Mouse (Mus musculus) erythroid progenitor cell, adult 5-6 weeks (primary cell): ENCODE measurements around the gene Hist2h3c2. TPM values are rescaled to one million over a fixed set of nuclear protein-coding genes. Genes with fewer than 3 reads are reported as not detected.
"Not testable (repeated sequence)": the region's sequence is repeated elsewhere in the genome, so short reads cannot be mapped to it uniquely, and the experiment has no call there.

Source experiments
- ATAC-seq: replicated peaks from 2 replicates; pipeline ENCODE4 v1.8.0; 2016; ENCODE audit warnings: moderate number of reproducible peaks, mild to moderate bottlenecking, moderate TSS enrichment, inconsistent platforms; ENCODE audit not compliant: poor library complexity, low FRiP score, severe bottlenecking
- total RNA-seq, 2 experiments: library from RNA; stranded (forward) in 1 of 2; stranded (reverse) in 1 of 2; fragments of 150-400 nt in 1 of 2; fragments of 186-747, 209-891 nt in 1 of 2; gene quantifications; 2 replicates each; pipeline versions ENCODE4 v1.2.3 to v1.2.4; 2015 to 2017; ENCODE audit warnings: low replicate concordance in 2 of 2

Hist2h3c2 gene
- total RNA-seq, 2 experiments from 2014 or later, result 1,001 to 1,103 TPM

- no peak for ATAC-seq
These were observed 31.1 kb downstream of the Hist2h3c2 start for GRCm38 (mm10) chr3:96207819-96208218.

GRCm38 (mm10) chr3:96199731-96200130 is 39.2 kb downstream of the Hist2h3c2 start:
- no peak for ATAC-seq

GRCm38 (mm10) chr3:96198601-96199251 is 40.2 kb downstream of the Hist2h3c2 start:
- ATAC-seq, result not testable (repeated sequence)

- no peak for ATAC-seq
These were observed 40.7 kb downstream of the Hist2h3c2 start for GRCm38 (mm10) chr3:96198181-96198580.

- ATAC-seq, result peak; percentile 89
These were observed 41.7 kb downstream of the Hist2h3c2 start for GRCm38 (mm10) chr3:96197129-96197749.

GRCm38 (mm10) chr3:96196437-96197128 is 42.3 kb downstream of the Hist2h3c2 start:
- no peak for ATAC-seq

- ATAC-seq, result no peak
These were observed 43.2 kb downstream of the Hist2h3c2 start for GRCm38 (mm10) chr3:96195616-96196313.

GRCm38 (mm10) chr3:96194966-96195365 is 44.0 kb downstream of the Hist2h3c2 start:
- no peak for ATAC-seq

- ATAC-seq, result no peak
These were observed 46.0 kb downstream of the Hist2h3c2 start for GRCm38 (mm10) chr3:96192977-96193376.

Other genes with a start within 250 kb of the Hist2h3c2 start
- 12.6 and 13.4 TPM in 2 replicates for gene Plekho1, start 243.1 kb downstream of the Hist2h3c2 start, total RNA-seq (2015; ENCODE audit: low replicate concordance)
- 8.6 and 18.6 TPM in 2 replicates for gene Plekho1, start 243.1 kb downstream of the Hist2h3c2 start, total RNA-seq (2017; ENCODE audit: low replicate concordance)
- gene Vps45, start 180.7 kb downstream of the Hist2h3c2 start, total RNA-seq (2015; ENCODE audit: low replicate concordance), result 9.0 and 32.3 TPM in 2 replicates
- 8.2 and 34.4 TPM in 2 replicates for gene Vps45, start 180.7 kb downstream of the Hist2h3c2 start, total RNA-seq (2017; ENCODE audit: low replicate concordance)
- gene Otud7b, start 134.6 kb downstream of the Hist2h3c2 start, total RNA-seq (2015; ENCODE audit: low replicate concordance), result 4.6 and 9.4 TPM in 2 replicates
- 28.5 and 37.6 TPM in 2 replicates for gene Otud7b, start 134.6 kb downstream of the Hist2h3c2 start, total RNA-seq (2017; ENCODE audit: low replicate concordance)
- gene Mtmr11, start 77.1 kb downstream of the Hist2h3c2 start, total RNA-seq (2015; ENCODE audit: low replicate concordance), result not detected in 2 replicates
- gene Mtmr11, start 77.1 kb downstream of the Hist2h3c2 start, total RNA-seq (2017; ENCODE audit: low replicate concordance), result not detected in 2 replicates
- gene Sf3b4, start 66.8 kb downstream of the Hist2h3c2 start, total RNA-seq (2015; ENCODE audit: low replicate concordance), result 19.8 and 38.1 TPM in 2 replicates
- gene Sf3b4, start 66.8 kb downstream of the Hist2h3c2 start, total RNA-seq (2017; ENCODE audit: low replicate concordance), result 6.2 and 9.5 TPM in 2 replicates
- gene Sv2a, start 58.0 kb downstream of the Hist2h3c2 start, total RNA-seq (2015; ENCODE audit: low replicate concordance), result not detected in 2 replicates
- gene Sv2a, start 58.0 kb downstream of the Hist2h3c2 start, total RNA-seq (2017; ENCODE audit: low replicate concordance), result not detected in 2 replicates
- 10.8 and 11.3 TPM in 2 replicates for gene Bola1, start 19.4 kb downstream of the Hist2h3c2 start, total RNA-seq (2015; ENCODE audit: low replicate concordance)
- gene Bola1, start 19.4 kb downstream of the Hist2h3c2 start, total RNA-seq (2017; ENCODE audit: low replicate concordance), result 4.9 and 15.5 TPM in 2 replicates
- 6.8 and 8.4 TPM in 2 replicates for gene Hist2h2ab, start 19.3 kb downstream of the Hist2h3c2 start, total RNA-seq (2015; ENCODE audit: low replicate concordance)
- gene Hist2h2ab, start 19.3 kb downstream of the Hist2h3c2 start, total RNA-seq (2017; ENCODE audit: low replicate concordance), result 256 and 561 TPM in 2 replicates
- gene Hist2h2ac, start 18.2 kb downstream of the Hist2h3c2 start, total RNA-seq (2015; ENCODE audit: low replicate concordance), result 180 and 195 TPM in 2 replicates
- 7,308 and 8,144 TPM in 2 replicates for gene Hist2h2ac, start 18.2 kb downstream of the Hist2h3c2 start, total RNA-seq (2017; ENCODE audit: low replicate concordance)
- 46.5 and 50.7 TPM in 2 replicates for gene Hist2h2be, start 18.0 kb downstream of the Hist2h3c2 start, total RNA-seq (2015; ENCODE audit: low replicate concordance)
- 35.9 and 44.5 TPM in 2 replicates for gene Hist2h2be, start 18.0 kb downstream of the Hist2h3c2 start, total RNA-seq (2017; ENCODE audit: low replicate concordance)
- 454 and 530 TPM in 2 replicates for gene Hist2h2aa2, start 1.1 kb upstream of the Hist2h3c2 start, total RNA-seq (2015; ENCODE audit: low replicate concordance)
- gene Hist2h2aa2, start 1.1 kb upstream of the Hist2h3c2 start, total RNA-seq (2017; ENCODE audit: low replicate concordance), result 15,181 TPM in 1 of 2 replicates, not detected in the other
- not detected in 2 replicates for gene Hist2h2aa1, start 6.4 kb upstream of the Hist2h3c2 start, total RNA-seq (2015; ENCODE audit: low replicate concordance)
- 13,356 and 26,437 TPM in 2 replicates for gene Hist2h2aa1, start 6.4 kb upstream of the Hist2h3c2 start, total RNA-seq (2017; ENCODE audit: low replicate concordance)
- gene Hist2h3c1, start 7.6 kb upstream of the Hist2h3c2 start, total RNA-seq (2015; ENCODE audit: low replicate concordance), result 79.3 and 122 TPM in 2 replicates
- 53.9 and 62.7 TPM in 2 replicates for gene Hist2h3c1, start 7.6 kb upstream of the Hist2h3c2 start, total RNA-seq (2017; ENCODE audit: low replicate concordance)
- gene Hist2h4, start 24.2 kb upstream of the Hist2h3c2 start, total RNA-seq (2015; ENCODE audit: low replicate concordance), result 928 and 1,194 TPM in 2 replicates
- 316 and 543 TPM in 2 replicates for gene Hist2h4, start 24.2 kb upstream of the Hist2h3c2 start, total RNA-seq (2017; ENCODE audit: low replicate concordance)
- 2,922 and 3,470 TPM in 2 replicates for gene Hist2h3b, start 29.5 kb upstream of the Hist2h3c2 start, total RNA-seq (2015; ENCODE audit: low replicate concordance)
- gene Hist2h3b, start 29.5 kb upstream of the Hist2h3c2 start, total RNA-seq (2017; ENCODE audit: low replicate concordance), result 1,426 and 2,043 TPM in 2 replicates
- 4,676 and 5,120 TPM in 2 replicates for gene Hist2h2bb, start 30.6 kb upstream of the Hist2h3c2 start, total RNA-seq (2015; ENCODE audit: low replicate concordance)
- gene Hist2h2bb, start 30.6 kb upstream of the Hist2h3c2 start, total RNA-seq (2017; ENCODE audit: low replicate concordance), result 18,393 and 25,698 TPM in 2 replicates
- 3.8 and 5.0 TPM in 2 replicates for gene Fcgr1, start 54.8 kb upstream of the Hist2h3c2 start, total RNA-seq (2015; ENCODE audit: low replicate concordance)
- gene Fcgr1, start 54.8 kb upstream of the Hist2h3c2 start, total RNA-seq (2017; ENCODE audit: low replicate concordance), result 4.1 TPM in 1 of 2 replicates, not detected in the other
- not detected in 2 replicates for gene BC107364, start 213.2 kb upstream of the Hist2h3c2 start, total RNA-seq (2015; ENCODE audit: low replicate concordance)
- not detected in 2 replicates for gene BC107364, start 213.2 kb upstream of the Hist2h3c2 start, total RNA-seq (2017; ENCODE audit: low replicate concordance)